Mouse (Mus musculus): ENCODE results near the gene Muc1. TPM values are rescaled to one million over a fixed set of nuclear protein-coding genes. Genes with fewer than 3 reads are reported as not detected.
A peak's percentile ranks its signal among the peaks of the same experiment; 100 is the strongest.

The Muc1 gene
- polyA plus RNA-seq, 1 experiment from 2014 or later = 0.53 TPM

DNA sequence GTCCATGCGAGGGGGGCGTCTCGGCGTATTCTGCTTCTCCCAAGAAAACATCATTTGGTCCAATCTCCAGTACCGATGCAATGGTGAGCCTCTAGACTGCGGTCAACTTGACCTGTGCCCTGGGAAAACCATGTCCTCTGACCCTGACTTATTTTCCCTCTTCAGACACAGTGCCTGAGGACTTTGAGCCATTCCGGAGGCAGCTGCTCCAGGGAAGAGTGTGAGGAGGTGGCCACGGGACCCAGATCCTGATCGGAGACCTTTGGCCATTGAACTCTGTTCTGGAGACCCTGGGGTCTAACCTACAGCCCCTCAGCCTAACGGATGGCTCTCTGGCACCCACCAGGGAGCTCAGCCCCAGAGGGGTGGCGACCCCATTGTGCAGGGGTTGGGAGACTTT, 2.5 kb upstream of the Muc1 start:
- Histone ChIP-seq H3K27ac (peak overlapping the region; percentile 45; the same call in 1 of the 2 replicates), H3K4me1 (replicated peaks) (peaks cover 35% of the 10 kb centered on the region), H3K27me3 (peaks cover 26% of the 10 kb centered on the region), H3K4me2 (peak overlapping the region; percentile 96), H3K4me3 (replicated peaks) (peak overlapping the region; percentile 51), H3K36me3 (peaks cover 38% of the 10 kb centered on the region), H3K9me3 (no peaks in the 10 kb centered on the region), H3K9ac (replicated peaks) (peak overlapping the region; percentile 67)
- WGBS = 22% methylated on average over 11 of the region's 11 CpGs
- ATAC-seq (ENCODE audit: insufficient number of reproducible peaks, insufficient read depth, low FRiP score, low TSS enrichment, low read depth) = no peak

DNA sequence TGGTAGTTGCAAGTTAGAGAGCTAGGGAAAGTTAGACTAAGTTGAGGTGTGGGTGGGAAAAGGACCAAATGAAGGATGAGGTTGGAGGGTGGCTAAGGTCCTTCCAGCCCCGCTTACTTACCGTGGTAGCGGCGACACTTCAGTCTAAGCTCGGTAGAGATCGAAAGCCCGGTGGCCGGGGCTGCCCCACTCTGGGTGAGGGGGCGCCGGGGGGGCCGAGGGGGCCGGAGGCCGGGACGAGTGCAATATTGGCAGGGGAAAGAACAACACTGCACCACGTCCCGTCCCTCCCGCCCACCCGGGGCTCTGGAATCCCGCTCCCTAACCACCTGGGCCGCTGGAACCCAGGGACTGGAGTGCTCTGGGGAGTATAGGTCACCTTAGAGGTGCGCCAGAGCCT, 2.0 kb upstream of the Muc1 start, which contains the start of gene Mtx1:
TSS of gene Mtx1 (minus strand) at position 189 of the 400 bp plus-strand sequence.
- H3K27ac ChIP-seq = peak within 1 kb of the TSS; percentile 86
- ATAC-seq (ENCODE audit: insufficient number of reproducible peaks, insufficient read depth, low FRiP score, low TSS enrichment, low read depth) = peak; percentile 22
- under 1% methylated on average over 21 of the region's 21 CpGs for WGBS
- H3K4me1 ChIP-seq (replicated peaks) = peaks cover 35% of the 10 kb centered on the region
- H3K4me3 ChIP-seq (replicated peaks) = peak within 1 kb of the TSS; percentile 51
- peak within 1 kb of the TSS; percentile 67 for H3K9ac ChIP-seq (replicated peaks)
- peaks cover 32% of the 10 kb centered on the region for H3K36me3 ChIP-seq
- peak within 1 kb of the TSS; percentile 96 for H3K4me2 ChIP-seq
- H3K27me3 ChIP-seq = peaks cover 26% of the 10 kb centered on the region
- no peaks in the 10 kb centered on the region for H3K9me3 ChIP-seq

GRCm38 (mm10) chr3:89227307-89228179, 1.3 kb upstream of the Muc1 start:
- peak overlapping the region; percentile 96 for H3K4me2 ChIP-seq
- H3K4me3 ChIP-seq (replicated peaks) = peak overlapping the region; percentile 51
- H3K9me3 ChIP-seq = no peaks in the 10 kb centered on the region
- peaks cover 26% of the 10 kb centered on the region for H3K27me3 ChIP-seq
- H3K4me1 ChIP-seq (replicated peaks) = peaks cover 38% of the 10 kb centered on the region
- 3% methylated on average over 41 of the region's 41 CpGs for WGBS
- H3K36me3 ChIP-seq = peaks cover 27% of the 10 kb centered on the region
- peak overlapping the region; percentile 86 for H3K27ac ChIP-seq
- ATAC-seq (ENCODE audit: insufficient number of reproducible peaks, insufficient read depth, low FRiP score, low TSS enrichment, low read depth) = peak; percentile 85
- peak overlapping the region; percentile 67 for H3K9ac ChIP-seq (replicated peaks)

GRCm38 (mm10) chr3:89228180-89228549, 692 bp upstream of the Muc1 start:
- Histone ChIP-seq H3K27me3 (peaks cover 26% of the 10 kb centered on the region), H3K9ac (replicated peaks) (0 out of 2 replicates have a peak overlapping the region, but pooled peaks have one; percentile 27), H3K36me3 (peaks cover 21% of the 10 kb centered on the region), H3K4me2 (peak overlapping the region; percentile 96), H3K9me3 (no peaks in the 10 kb centered on the region), H3K27ac (peak overlapping the region; percentile 86; the same call in 1 of the 2 replicates), H3K4me3 (replicated peaks) (peak overlapping the region; percentile 51), H3K4me1 (replicated peaks) (peaks cover 44% of the 10 kb centered on the region)
- peak; percentile 43; the same call in 1 of the 2 replicates for ATAC-seq (ENCODE audit: insufficient number of reproducible peaks, insufficient read depth, low FRiP score, low TSS enrichment, low read depth)
- under 1% methylated on average over 20 of the region's 20 CpGs for whole genome bisulfite sequencing

DNA sequence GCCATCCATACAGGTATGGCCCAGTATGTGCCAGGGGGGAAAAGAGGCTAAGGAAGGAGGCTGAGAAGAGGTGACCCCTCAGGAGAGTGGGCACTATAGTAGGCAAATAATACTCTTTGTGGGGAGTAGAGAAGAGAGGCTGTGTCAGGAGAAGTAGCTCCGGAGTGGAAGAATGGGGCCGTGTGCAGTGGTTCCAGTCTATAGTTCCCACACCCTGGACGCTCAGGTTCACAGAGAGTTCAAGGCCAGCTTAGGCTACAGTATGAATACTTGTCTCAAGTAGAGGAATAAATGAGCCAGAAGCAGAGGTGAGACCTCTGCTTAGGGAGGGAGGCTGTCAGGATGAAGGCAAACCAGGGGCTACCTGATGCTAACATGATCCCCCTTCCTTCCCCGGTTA, 419 bp downstream of the Muc1 start:
- no peak overlapping the region for H3K27ac ChIP-seq
- H3K4me2 ChIP-seq = no peak overlapping the region
- no peak for ATAC-seq (ENCODE audit: insufficient number of reproducible peaks, insufficient read depth, low FRiP score, low TSS enrichment, low read depth)
- 68% methylated on average over 4 of the region's 4 CpGs for WGBS
- no peak overlapping the region for H3K4me3 ChIP-seq (replicated peaks)
- peaks cover 19% of the 10 kb centered on the region for H3K36me3 ChIP-seq
- no peak overlapping the region for H3K9ac ChIP-seq (replicated peaks)
- H3K4me1 ChIP-seq (replicated peaks) = peaks cover 45% of the 10 kb centered on the region
- H3K9me3 ChIP-seq = no peaks in the 10 kb centered on the region
- H3K27me3 ChIP-seq = peaks cover 26% of the 10 kb centered on the region

DNA sequence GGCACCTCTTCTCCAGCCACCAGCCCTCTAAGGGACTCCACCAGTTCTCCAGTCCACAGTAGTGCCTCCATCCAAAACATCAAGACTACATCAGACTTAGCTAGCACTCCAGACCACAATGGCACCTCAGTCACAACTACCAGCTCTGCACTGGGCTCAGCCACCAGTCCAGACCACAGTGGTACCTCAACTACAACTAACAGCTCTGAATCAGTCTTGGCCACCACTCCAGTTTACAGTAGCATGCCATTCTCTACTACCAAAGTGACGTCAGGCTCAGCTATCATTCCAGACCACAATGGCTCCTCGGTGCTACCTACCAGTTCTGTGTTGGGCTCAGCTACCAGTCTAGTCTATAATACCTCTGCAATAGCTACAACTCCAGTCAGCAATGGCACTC, 1.7 kb downstream of the Muc1 start:
- 87% methylated on average over 2 of the region's 2 CpGs for WGBS
- H3K36me3 ChIP-seq = peaks cover 21% of the 10 kb centered on the region
- no peak overlapping the region for H3K4me3 ChIP-seq (replicated peaks)
- H3K9me3 ChIP-seq = no peaks in the 10 kb centered on the region
- ATAC-seq (ENCODE audit: insufficient number of reproducible peaks, insufficient read depth, low FRiP score, low TSS enrichment, low read depth) = no peak
- H3K27ac ChIP-seq = no peak overlapping the region
- no peak overlapping the region for H3K9ac ChIP-seq (replicated peaks)
- H3K27me3 ChIP-seq = peaks cover 26% of the 10 kb centered on the region
- H3K4me1 ChIP-seq (replicated peaks) = peaks cover 40% of the 10 kb centered on the region
- no peak overlapping the region for H3K4me2 ChIP-seq

DNA sequence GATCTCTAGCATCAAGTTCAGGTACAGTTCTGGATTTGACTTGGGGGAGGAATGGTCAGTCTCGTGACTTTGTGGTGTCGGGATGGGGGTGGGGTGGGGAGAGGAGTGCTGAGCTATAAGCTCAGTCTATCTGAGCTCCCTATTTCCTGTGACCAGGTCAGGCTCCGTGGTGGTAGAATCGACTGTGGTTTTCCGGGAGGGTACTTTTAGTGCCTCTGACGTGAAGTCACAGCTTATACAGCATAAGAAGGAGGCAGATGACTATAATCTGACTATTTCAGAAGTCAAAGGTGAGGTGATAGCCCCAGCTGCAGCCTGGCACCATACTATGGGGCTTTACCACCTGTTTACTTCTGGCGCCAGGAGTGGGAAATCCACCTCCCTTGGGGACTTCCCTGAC, 2.5 kb downstream of the Muc1 start:
- H3K4me3 ChIP-seq (replicated peaks) = no peak overlapping the region
- no peak overlapping the region for H3K9ac ChIP-seq (replicated peaks)
- ATAC-seq (ENCODE audit: insufficient number of reproducible peaks, insufficient read depth, low FRiP score, low TSS enrichment, low read depth) = no peak
- H3K27me3 ChIP-seq = peaks cover 24% of the 10 kb centered on the region
- no peak overlapping the region for H3K27ac ChIP-seq
- peaks cover 26% of the 10 kb centered on the region for H3K36me3 ChIP-seq
- no peaks in the 10 kb centered on the region for H3K9me3 ChIP-seq
- no peak overlapping the region for H3K4me2 ChIP-seq
- H3K4me1 ChIP-seq (replicated peaks) = peaks cover 32% of the 10 kb centered on the region
- WGBS = 62% methylated on average over 7 of the region's 7 CpGs

DNA sequence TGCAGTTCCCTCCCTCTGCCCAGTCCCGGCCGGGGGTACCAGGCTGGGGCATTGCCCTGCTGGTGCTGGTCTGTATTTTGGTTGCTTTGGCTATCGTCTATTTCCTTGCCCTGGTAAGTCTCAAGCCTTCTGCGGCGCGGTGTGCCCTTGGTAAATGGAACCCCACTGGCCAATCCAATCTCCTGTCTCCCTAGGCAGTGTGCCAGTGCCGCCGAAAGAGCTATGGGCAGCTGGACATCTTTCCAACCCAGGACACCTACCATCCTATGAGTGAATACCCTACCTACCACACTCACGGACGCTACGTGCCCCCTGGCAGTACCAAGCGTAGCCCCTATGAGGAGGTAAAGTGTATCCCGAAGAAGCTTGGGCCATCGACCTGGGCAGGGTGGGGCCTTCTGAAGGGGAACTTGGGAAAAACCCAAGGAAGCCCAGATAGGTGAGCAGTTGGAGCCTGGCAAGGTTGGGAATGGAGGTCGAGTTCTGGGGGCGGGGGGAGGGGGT, 3.0 kb downstream of the Muc1 start:
- WGBS = 67% methylated on average over 16 of the region's 16 CpGs
- Histone ChIP-seq H3K4me3 (replicated peaks) (no peak overlapping the region), H3K4me2 (no peak overlapping the region), H3K9ac (replicated peaks) (no peak overlapping the region), H3K9me3 (no peaks in the 10 kb centered on the region), H3K4me1 (replicated peaks) (peaks cover 27% of the 10 kb centered on the region), H3K27ac (no peak overlapping the region), H3K36me3 (peaks cover 30% of the 10 kb centered on the region), H3K27me3 (peaks cover 24% of the 10 kb centered on the region)
- no peak for ATAC-seq (ENCODE audit: insufficient number of reproducible peaks, insufficient read depth, low FRiP score, low TSS enrichment, low read depth)

- Histone ChIP-seq H3K36me3 (peaks cover 37% of the 10 kb centered on the region), H3K4me2 (no peak overlapping the region), H3K27ac (no peak overlapping the region), H3K9ac (replicated peaks) (no peak overlapping the region), H3K9me3 (no peaks in the 10 kb centered on the region), H3K27me3 (peaks cover 24% of the 10 kb centered on the region), H3K4me3 (replicated peaks) (no peak overlapping the region), H3K4me1 (replicated peaks) (peaks cover 22% of the 10 kb centered on the region)
- ATAC-seq (ENCODE audit: insufficient number of reproducible peaks, insufficient read depth, low FRiP score, low TSS enrichment, low read depth) = no peak
- WGBS = 65% methylated on average over 4 of the region's 6 CpGs
Measured at GRCm38 (mm10) chr3:89232614-89233013, 3.8 kb downstream of the Muc1 start.

- Histone ChIP-seq H3K4me1 (replicated peaks) (peaks cover 15% of the 10 kb centered on the region), H3K27ac (no peak overlapping the region), H3K4me3 (replicated peaks) (no peak overlapping the region), H3K4me2 (no peak overlapping the region), H3K9me3 (no peaks in the 10 kb centered on the region), H3K36me3 (peaks cover 47% of the 10 kb centered on the region), H3K27me3 (peaks cover 22% of the 10 kb centered on the region), H3K9ac (replicated peaks) (no peak overlapping the region)
- WGBS = 81% methylated on average over 14 of the region's 14 CpGs
- ATAC-seq (ENCODE audit: insufficient number of reproducible peaks, insufficient read depth, low FRiP score, low TSS enrichment, low read depth) = no peak
Measured at GRCm38 (mm10) chr3:89233562-89234110, 4.8 kb downstream of the Muc1 start.

GRCm38 (mm10) chr3:89236516-89236915, 7.7 kb downstream of the Muc1 start:
- Histone ChIP-seq H3K27me3 (no peaks in the 10 kb centered on the region; the same call in none of the 2 replicates), H3K4me2 (no peak overlapping the region), H3K27ac (no peak overlapping the region), H3K4me3 (replicated peaks) (no peak overlapping the region), H3K9ac (replicated peaks) (no peak overlapping the region), H3K36me3 (peaks cover 58% of the 10 kb centered on the region), H3K4me1 (replicated peaks) (peaks cover 10% of the 10 kb centered on the region), H3K9me3 (no peaks in the 10 kb centered on the region)
- no peak for ATAC-seq (ENCODE audit: insufficient number of reproducible peaks, insufficient read depth, low FRiP score, low TSS enrichment, low read depth)
- 90% methylated on average over 10 of the region's 10 CpGs for WGBS
